Mouse (Mus musculus) stomach, embryonic 15.5 days (tissue): ENCODE results near the gene Sbsn. TPM values are rescaled to one million over a fixed set of nuclear protein-coding genes. Genes with fewer than 3 reads are reported as not detected.

Experiments used
- ATAC-seq: fragments of 200-750 bp; cut with Nextera tagmentation; 2 replicates; pipeline ENCODE4 v1.8.0; 2017; ENCODE audit warnings: low read depth, moderate number of reproducible peaks, moderate TSS enrichment; ENCODE audit not compliant: insufficient read depth, low FRiP score
- H3K27ac ChIP-seq: fragments of 300-500 bp; sonication (generic); 2 replicates; pipeline ENCODE4 v1.5.1; 2015; ENCODE audit warnings: mild to moderate bottlenecking, inconsistent platforms
- H3K27me3 ChIP-seq: fragments of 300-500 bp; sonication (generic); replicated peaks from 2 replicates; pipeline ENCODE4 v1.6.1; 2015; ENCODE audit warnings: inconsistent platforms
- H3K36me3 ChIP-seq: fragments of 300-500 bp; sonication (generic); 2 replicates; pipeline ENCODE4 v1.6.1; 2015; ENCODE audit warnings: inconsistent platforms
- H3K4me1 ChIP-seq: fragments of 300-500 bp; sonication (generic); 2 replicates; pipeline ENCODE4 v1.6.1; 2015; ENCODE audit warnings: inconsistent platforms
- H3K4me2 ChIP-seq: fragments of 300-500 bp; sonication (generic); 2 replicates; pipeline ENCODE4 v1.6.1; 2015; ENCODE audit warnings: mild to moderate bottlenecking, inconsistent platforms
- H3K4me3 ChIP-seq: fragments of 300-500 bp; sonication (generic); replicated peaks from 2 replicates; pipeline ENCODE4 v1.5.1; 2015; ENCODE audit warnings: inconsistent platforms
- H3K9ac ChIP-seq: fragments of 300-500 bp; sonication (generic); 2 replicates; pipeline ENCODE4 v1.6.1; 2015; ENCODE audit warnings: inconsistent platforms
- H3K9me3 ChIP-seq: fragments of 300-500 bp; sonication (generic); 2 replicates; pipeline ENCODE4 v1.6.1; 2016; ENCODE audit warnings: inconsistent platforms
- WGBS: fragments of 180-500 bp; shearing (Covaris S2); methylation state at CpG from one replicate; pipeline ENCODE4 v1.1.7; 2015; 5-methylcytosine and 5-hydroxymethylcytosine counted together
- polyA plus RNA-seq: library from polyadenylated mRNA; unstranded; fragments of >200 nt; fragmentation: Nextera tagmentation; extraction: Ambion mirVana; gene quantifications from 2 replicates; pipeline ENCODE4 v1.2.1, GENCODE M21; 2015

Sbsn gene
- 8.4 and 17.9 TPM in 2 replicates for polyA plus RNA-seq

GRCm38 (mm10) chr7:30751086-30751669 lies at the start of gene Sbsn:
Gene Sbsn (plus strand): TSS chr7:30751471.
- peaks cover 6% of the 10 kb centered on the region for H3K36me3 ChIP-seq
- 0 out of 2 replicates have a peak, but pooled peaks cover 3% of the 10 kb centered on the region for H3K4me1 ChIP-seq
- no peak within 1 kb of the TSS for H3K9ac ChIP-seq
- H3K9me3 ChIP-seq: no peaks in the 10 kb centered on the region; the same call in 1 of the 2 replicates
- no peak within 1 kb of the TSS for H3K4me2 ChIP-seq
- WGBS: 60% methylated on average over 4 of the region's 5 CpGs
- no peaks in the 10 kb centered on the region for H3K27me3 ChIP-seq
- no peak for ATAC-seq
- H3K4me3 ChIP-seq: no peak within 1 kb of the TSS
- peak within 1 kb of the TSS; percentile 63; the same call in 1 of the 2 replicates for H3K27ac ChIP-seq

DNA sequence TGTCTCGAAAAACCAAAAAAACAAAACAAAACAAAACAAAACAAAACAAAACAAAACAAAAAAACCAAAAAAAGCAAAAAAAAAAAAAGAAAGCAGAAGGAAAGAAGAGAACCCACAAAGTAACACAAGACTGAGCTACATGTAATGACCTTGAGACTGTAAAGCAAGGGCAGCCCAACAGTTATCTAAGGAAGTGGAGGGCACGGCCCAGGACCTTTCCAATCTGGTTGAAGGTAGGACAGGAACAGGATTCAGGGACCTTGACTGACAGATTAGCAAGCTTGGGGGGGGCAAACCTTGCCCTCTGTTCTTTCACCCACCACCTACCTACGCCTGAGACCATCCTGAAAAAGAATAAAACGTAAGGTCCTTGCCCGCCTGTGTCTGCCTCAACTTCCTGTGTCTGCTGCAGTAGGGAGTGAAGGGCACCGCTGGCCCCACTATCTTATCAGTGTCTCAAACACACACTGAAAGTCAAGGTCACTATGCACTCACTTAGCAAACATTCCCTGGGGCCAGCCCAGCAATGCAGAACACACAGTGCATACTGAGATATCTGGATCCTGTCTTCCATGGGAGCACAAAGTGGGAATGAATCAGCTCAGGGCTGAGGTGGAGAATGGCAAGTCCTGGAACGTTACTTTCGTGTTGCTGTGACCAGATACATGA lies 44.9 kb upstream of the Sbsn start:
- H3K27ac ChIP-seq: peak overlapping the region; percentile 80
- 0 out of 2 replicates have a peak overlapping the region, but pooled peaks have one; percentile 19 for H3K4me2 ChIP-seq
- H3K4me1 ChIP-seq: 0 out of 2 replicates have a peak, but pooled peaks cover 2% of the 10 kb centered on the region
- no peaks in the 10 kb centered on the region for H3K36me3 ChIP-seq
- H3K9me3 ChIP-seq: no peaks in the 10 kb centered on the region
- no peak overlapping the region for H3K4me3 ChIP-seq
- 52% methylated on average over 8 of the region's 8 CpGs for WGBS
- no peaks in the 10 kb centered on the region for H3K27me3 ChIP-seq
- H3K9ac ChIP-seq: no peak overlapping the region
- ATAC-seq: peak; percentile 92

GRCm38 (mm10) chr7:30707441-30707840 lies 43.8 kb upstream of the Sbsn start:
- H3K9ac ChIP-seq: no peak overlapping the region
- H3K4me2 ChIP-seq: no peak overlapping the region
- H3K27ac ChIP-seq: peak overlapping the region; percentile 31; the same call in 1 of the 2 replicates
- H3K36me3 ChIP-seq: no peaks in the 10 kb centered on the region
- no peaks in the 10 kb centered on the region for H3K27me3 ChIP-seq
- no peaks in the 10 kb centered on the region for H3K9me3 ChIP-seq
- WGBS: 67% methylated on average over 1 of the region's 1 CpGs
- no peak overlapping the region for H3K4me3 ChIP-seq
- peak; percentile 15; the same call in 1 of the 2 replicates for ATAC-seq
- 0 out of 2 replicates have a peak, but pooled peaks cover 2% of the 10 kb centered on the region for H3K4me1 ChIP-seq

GRCm38 (mm10) chr7:30711942-30712341 lies 39.3 kb upstream of the Sbsn start, which contains the start of gene Atp4a:
Gene Atp4a (plus strand): TSS chr7:30712209.
- no peak within 1 kb of the TSS for H3K9ac ChIP-seq
- H3K4me2 ChIP-seq: no peak within 1 kb of the TSS
- 71% methylated on average over 3 of the region's 3 CpGs for WGBS
- H3K27ac ChIP-seq: no peak within 1 kb of the TSS
- no peak for ATAC-seq
- peaks cover 2% of the 10 kb centered on the region; the same call in 1 of the 2 replicates for H3K4me1 ChIP-seq
- no peaks in the 10 kb centered on the region for H3K36me3 ChIP-seq
- H3K9me3 ChIP-seq: no peaks in the 10 kb centered on the region
- peaks cover 13% of the 10 kb centered on the region; the same call in 1 of the 2 replicates for H3K27me3 ChIP-seq
- H3K4me3 ChIP-seq: no peak within 1 kb of the TSS

DNA sequence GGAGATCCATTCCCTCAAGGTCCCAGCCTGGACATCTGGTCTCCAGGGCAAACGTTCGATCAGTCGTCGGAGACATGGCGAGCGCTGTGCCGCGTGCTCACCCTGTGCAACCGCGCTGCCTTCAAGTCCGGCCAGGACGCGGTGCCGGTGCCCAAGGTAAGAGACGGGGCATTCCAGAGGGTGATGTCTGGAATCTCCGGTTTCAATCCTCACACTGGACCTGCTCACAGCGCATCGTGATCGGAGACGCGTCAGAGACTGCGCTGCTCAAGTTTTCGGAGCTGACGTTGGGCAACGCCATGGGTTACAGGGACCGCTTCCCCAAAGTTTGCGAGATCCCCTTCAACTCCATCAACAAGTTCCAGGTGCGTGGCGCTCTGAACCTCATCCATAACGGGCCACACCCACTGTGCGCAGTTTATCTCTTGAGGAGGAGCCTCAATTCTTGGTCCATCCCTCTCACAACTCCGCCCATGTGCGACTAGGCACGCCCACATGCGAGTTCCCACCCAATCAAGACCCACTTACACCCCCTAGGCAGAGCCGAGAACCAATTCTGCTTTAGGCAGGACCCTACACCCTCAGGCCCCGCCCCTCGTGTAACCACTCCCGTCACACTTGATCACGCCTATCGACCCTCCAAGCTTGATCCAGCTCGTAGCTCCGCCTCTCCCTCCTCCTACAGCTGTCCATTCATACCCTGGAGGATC lies 34.1 kb upstream of the Sbsn start:
- Histone ChIP-seq H3K27ac (no peak overlapping the region), H3K4me2 (peak overlapping the region; percentile 77), H3K9ac (no peak overlapping the region), H3K36me3 (no peaks in the 10 kb centered on the region), H3K4me3 (peak overlapping the region; percentile 38), H3K4me1 (peaks cover 7% of the 10 kb centered on the region; the same call in 1 of the 2 replicates), H3K27me3 (peaks cover 13% of the 10 kb centered on the region; the same call in 1 of the 2 replicates), H3K9me3 (no peaks in the 10 kb centered on the region)
- peak; percentile 96 for ATAC-seq
- under 1% methylated on average over 43 of the region's 43 CpGs for WGBS

GRCm38 (mm10) chr7:30717716-30718046 lies 33.6 kb upstream of the Sbsn start:
- Histone ChIP-seq H3K9me3 (no peaks in the 10 kb centered on the region), H3K4me3 (peak overlapping the region; percentile 38), H3K27me3 (peaks cover 13% of the 10 kb centered on the region; the same call in 1 of the 2 replicates), H3K27ac (no peak overlapping the region), H3K9ac (no peak overlapping the region), H3K36me3 (no peaks in the 10 kb centered on the region), H3K4me1 (peaks cover 7% of the 10 kb centered on the region; the same call in 1 of the 2 replicates), H3K4me2 (peak overlapping the region; percentile 77)
- WGBS: 9% methylated on average over 14 of the region's 14 CpGs
- no peak for ATAC-seq

- Histone ChIP-seq H3K27me3 (peaks cover 13% of the 10 kb centered on the region; the same call in 1 of the 2 replicates), H3K4me1 (peaks cover 7% of the 10 kb centered on the region; the same call in 1 of the 2 replicates), H3K9me3 (no peaks in the 10 kb centered on the region), H3K4me3 (no peak overlapping the region), H3K27ac (no peak overlapping the region), H3K9ac (no peak overlapping the region), H3K4me2 (no peak overlapping the region), H3K36me3 (no peaks in the 10 kb centered on the region)
- WGBS: 91% methylated on average over 5 of the region's 5 CpGs
- no peak for ATAC-seq
Observed at GRCm38 (mm10) chr7:30719669-30720068, 31.6 kb upstream of the Sbsn start.

- ATAC-seq: no peak
- Histone ChIP-seq H3K27ac (no peak overlapping the region), H3K27me3 (0 out of 2 replicates have a peak, but pooled peaks cover 6% of the 10 kb centered on the region), H3K9me3 (no peaks in the 10 kb centered on the region), H3K4me2 (no peak overlapping the region), H3K4me1 (peaks cover 7% of the 10 kb centered on the region; the same call in 1 of the 2 replicates), H3K4me3 (no peak overlapping the region), H3K36me3 (no peaks in the 10 kb centered on the region), H3K9ac (no peak overlapping the region)
- WGBS: 80% methylated on average over 7 of the region's 7 CpGs
Observed at GRCm38 (mm10) chr7:30721286-30721685, 30.0 kb upstream of the Sbsn start.

GRCm38 (mm10) chr7:30723274-30723953 lies 27.9 kb upstream of the Sbsn start:
- ATAC-seq: no peak
- Histone ChIP-seq H3K27ac (no peak overlapping the region), H3K9ac (no peak overlapping the region), H3K4me3 (no peak overlapping the region), H3K9me3 (no peaks in the 10 kb centered on the region), H3K4me2 (no peak overlapping the region), H3K4me1 (peaks cover 6% of the 10 kb centered on the region), H3K27me3 (no peaks in the 10 kb centered on the region), H3K36me3 (0 out of 2 replicates have a peak, but pooled peaks cover 5% of the 10 kb centered on the region)
- 54% methylated on average over 6 of the region's 6 CpGs for WGBS

DNA sequence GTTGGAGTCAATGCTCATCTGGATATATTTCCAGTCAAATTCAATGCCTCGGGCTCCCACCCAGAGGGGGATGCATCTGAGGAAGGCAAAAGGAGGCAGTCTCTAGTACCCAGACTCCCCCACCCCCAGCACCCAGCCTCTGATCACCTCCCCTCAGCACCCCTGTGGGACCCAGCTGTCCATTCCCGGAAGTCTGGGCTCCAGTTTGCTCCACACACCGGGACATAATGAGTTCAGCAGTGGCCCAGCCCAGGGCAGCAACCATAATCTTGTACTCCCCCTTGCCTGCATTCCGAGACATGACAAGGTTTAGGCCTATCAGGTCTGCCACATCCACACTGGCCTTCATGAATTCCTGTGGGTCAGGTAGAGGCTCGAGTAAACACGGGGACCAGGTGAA lies 23.1 kb upstream of the Sbsn start:
- 73% methylated on average over 6 of the region's 6 CpGs for WGBS

GRCm38 (mm10) chr7:30728739-30729395 lies 22.4 kb upstream of the Sbsn start:
- Histone ChIP-seq H3K36me3 (peaks cover 17% of the 10 kb centered on the region; the same call in 1 of the 2 replicates), H3K27me3 (no peaks in the 10 kb centered on the region), H3K4me1 (peaks cover 12% of the 10 kb centered on the region), H3K4me3 (peak overlapping the region; percentile 68), H3K4me2 (peak overlapping the region; percentile 84), H3K9me3 (no peaks in the 10 kb centered on the region), H3K9ac (peak overlapping the region; percentile 61), H3K27ac (peak overlapping the region; percentile 90)
- no peak for ATAC-seq
- WGBS: 6% methylated on average over 26 of the region's 26 CpGs

More for the DNA sequence above, 23.1 kb upstream of the Sbsn start:
- Histone ChIP-seq H3K4me3 (peak overlapping the region; percentile 68), H3K9me3 (no peaks in the 10 kb centered on the region), H3K36me3 (peaks cover 16% of the 10 kb centered on the region; the same call in 1 of the 2 replicates), H3K9ac (peak overlapping the region; percentile 16; the same call in 1 of the 2 replicates), H3K27ac (no peak overlapping the region), H3K4me1 (peaks cover 12% of the 10 kb centered on the region), H3K27me3 (no peaks in the 10 kb centered on the region), H3K4me2 (peak overlapping the region; percentile 84)
- no peak for ATAC-seq
